Mouse (Mus musculus): ENCODE results near the gene Cst7. TPM values are rescaled to one million over a fixed set of nuclear protein-coding genes. Genes with fewer than 3 reads are reported as not detected.

The Cst7 gene
- polyA plus RNA-seq, 1 experiment from 2014 or later, result 11.2 TPM

DNA sequence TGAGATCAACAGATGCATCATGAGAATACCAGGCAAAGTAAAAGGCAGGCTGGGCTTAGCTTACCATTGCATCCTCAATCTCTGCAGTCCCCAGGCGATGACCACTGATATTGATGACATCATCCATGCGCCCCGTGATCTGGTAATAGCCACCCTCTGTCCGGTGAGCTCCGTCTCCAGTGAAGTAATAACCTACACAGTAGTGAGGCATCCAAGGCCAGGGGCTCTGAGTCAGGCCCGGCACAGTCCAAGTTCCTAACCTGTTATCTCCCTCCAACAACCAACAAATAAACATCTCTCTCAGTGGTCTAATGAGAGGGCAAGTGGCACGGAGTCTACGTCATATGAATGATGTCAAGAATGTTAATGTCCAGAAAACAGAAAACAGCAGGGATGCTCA is 54.7 kb downstream of the Cst7 start:
- DNase-seq (ENCODE audit: low spot score), result no peak

DNA sequence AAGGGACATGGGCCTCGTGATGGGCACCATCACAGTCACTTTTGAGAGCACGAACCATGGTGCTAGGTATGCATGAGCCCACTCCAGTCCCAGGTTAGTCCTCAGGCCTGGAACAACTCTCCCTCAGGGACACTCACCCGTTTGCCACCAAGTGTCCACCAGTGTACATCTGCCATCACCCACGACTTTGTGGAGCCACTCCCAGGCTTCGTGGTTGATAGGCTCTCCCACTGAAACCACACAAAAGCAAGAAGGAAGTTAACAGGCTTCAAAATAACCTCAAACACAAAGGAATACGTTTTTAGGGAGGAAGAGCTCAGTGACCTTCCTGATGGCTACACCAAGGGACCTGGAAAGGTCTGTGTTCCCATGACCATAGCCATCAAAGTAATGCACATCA is 56.9 kb downstream of the Cst7 start:
- no peak for DNase-seq (ENCODE audit: low spot score)

Other genes starting within 250 kb of the Cst7 start
- 2.6 and 3.2 TPM in 2 replicates for gene Gm10130, start 246.7 kb upstream of the Cst7 start, polyA plus RNA-seq (2015; fragmentation: Nextera tagmentation; extraction: Ambion mirVana)
- 4.6 TPM in 2 replicates for gene 3300002I08Rik, start 207.7 kb upstream of the Cst7 start, polyA plus RNA-seq (2015; fragmentation: Nextera tagmentation; extraction: Ambion mirVana)
- 1.6 and 2.2 TPM in 2 replicates for gene Zfp442, start 118.9 kb upstream of the Cst7 start, polyA plus RNA-seq (2015; fragmentation: Nextera tagmentation; extraction: Ambion mirVana)
- gene Zfp345, start 85.3 kb upstream of the Cst7 start, polyA plus RNA-seq (2015; fragmentation: Nextera tagmentation; extraction: Ambion mirVana), result 0.28 and 0.30 TPM in 2 replicates
- 36.6 and 41.1 TPM in 2 replicates for gene Apmap, start 38.2 kb downstream of the Cst7 start, polyA plus RNA-seq (2015; fragmentation: Nextera tagmentation; extraction: Ambion mirVana)
- gene Acss1, start 98.1 kb downstream of the Cst7 start, polyA plus RNA-seq (2015; fragmentation: Nextera tagmentation; extraction: Ambion mirVana), result 22.0 and 25.3 TPM in 2 replicates
- not detected in 2 replicates for gene Vsx1, start 118.9 kb downstream of the Cst7 start, polyA plus RNA-seq (2015; fragmentation: Nextera tagmentation; extraction: Ambion mirVana)
- 18.5 and 20.4 TPM in 2 replicates for gene Entpd6, start 178.6 kb downstream of the Cst7 start, polyA plus RNA-seq (2015; fragmentation: Nextera tagmentation; extraction: Ambion mirVana)
- gene Pygb, start 216.3 kb downstream of the Cst7 start, polyA plus RNA-seq (2015; fragmentation: Nextera tagmentation; extraction: Ambion mirVana), result 46.8 and 48.8 TPM in 2 replicates